Mouse (Mus musculus): ENCODE data around the gene Apod. TPM values are rescaled to one million over a fixed set of nuclear protein-coding genes. Genes with fewer than 3 reads are reported as not detected.

Gene Apod
- polyA plus RNA-seq, 1 experiment from 2014 or later = 26.2 TPM

DNA sequence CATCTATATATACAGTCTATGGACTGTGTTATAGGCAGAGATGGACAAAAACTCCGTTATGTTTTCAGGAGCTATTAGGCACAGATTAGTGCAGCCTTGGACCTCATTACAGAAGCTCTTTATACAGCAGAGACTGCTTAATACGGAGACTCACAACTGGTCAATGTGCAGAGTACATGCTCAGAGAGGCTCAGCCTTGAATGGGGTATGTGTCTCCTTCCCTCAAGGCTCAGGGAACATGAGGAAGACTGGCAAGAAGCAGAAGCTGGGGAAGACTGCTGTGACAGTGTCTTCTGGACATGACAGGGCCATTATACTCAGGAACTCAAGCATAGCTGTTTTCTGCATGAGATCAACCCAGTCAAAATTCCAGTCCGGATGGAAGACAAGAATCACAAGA, 58.9 kb downstream of the Apod start:
- no peaks in the 10 kb centered on the region for H3K9me3 ChIP-seq (ENCODE audit: control insufficient read depth, low read length)
- no peak overlapping the region for H3K4me2 ChIP-seq (ENCODE audit: low read depth, low read length)
- 84% methylated on average over 3 of the region's 3 CpGs for WGBS
- no peak overlapping the region for H3K27ac ChIP-seq (ENCODE audit: low read depth, low read length)
- no peaks in the 10 kb centered on the region for H3K27me3 ChIP-seq (ENCODE audit: control insufficient read depth, insufficient read depth, low read length)
- H3K36me3 ChIP-seq (ENCODE audit: control insufficient read depth, insufficient read depth, low read length) = peaks cover 23% of the 10 kb centered on the region; the same call in 1 of the 2 replicates
- ATAC-seq (ENCODE audit: low read depth) = no peak
- no peaks in the 10 kb centered on the region for H3K4me1 ChIP-seq (ENCODE audit: control insufficient read depth, insufficient read depth, low read length)
- no peak overlapping the region for H3K9ac ChIP-seq (replicated peaks; ENCODE audit: low read depth, low read length)
- H3K4me3 ChIP-seq (ENCODE audit: low read depth, low read length) = no peak overlapping the region

DNA sequence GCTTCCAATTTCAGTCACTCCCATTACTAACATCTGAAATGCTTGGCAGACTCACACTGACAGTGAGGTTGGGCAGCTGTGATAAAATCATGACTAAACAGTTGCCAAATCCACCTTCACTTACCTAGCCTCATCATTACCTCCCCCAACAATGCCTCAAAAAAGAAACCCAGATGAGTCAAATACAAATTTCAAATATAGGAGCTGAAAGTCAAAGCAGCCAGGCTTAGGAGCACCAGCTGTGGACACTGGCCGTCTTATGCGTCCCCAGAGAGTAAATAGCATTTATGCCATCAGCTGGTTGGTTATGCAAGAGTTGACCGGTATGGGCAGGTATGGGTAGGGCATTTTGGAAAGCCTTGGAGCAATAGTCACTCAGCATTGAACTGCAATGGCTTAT, 65.2 kb downstream of the Apod start:
- H3K9ac ChIP-seq (replicated peaks; ENCODE audit: low read depth, low read length) = no peak overlapping the region
- no peaks in the 10 kb centered on the region for H3K4me1 ChIP-seq (ENCODE audit: control insufficient read depth, insufficient read depth, low read length)
- 79% methylated on average over 3 of the region's 3 CpGs for WGBS
- H3K9me3 ChIP-seq (ENCODE audit: control insufficient read depth, low read length) = no peaks in the 10 kb centered on the region
- no peak overlapping the region for H3K4me3 ChIP-seq (ENCODE audit: low read depth, low read length)
- no peak for ATAC-seq (ENCODE audit: low read depth)
- no peaks in the 10 kb centered on the region for H3K36me3 ChIP-seq (ENCODE audit: control insufficient read depth, insufficient read depth, low read length)
- H3K4me2 ChIP-seq (ENCODE audit: low read depth, low read length) = no peak overlapping the region
- no peaks in the 10 kb centered on the region for H3K27me3 ChIP-seq (ENCODE audit: control insufficient read depth, insufficient read depth, low read length)
- no peak overlapping the region for H3K27ac ChIP-seq (ENCODE audit: low read depth, low read length)

DNA sequence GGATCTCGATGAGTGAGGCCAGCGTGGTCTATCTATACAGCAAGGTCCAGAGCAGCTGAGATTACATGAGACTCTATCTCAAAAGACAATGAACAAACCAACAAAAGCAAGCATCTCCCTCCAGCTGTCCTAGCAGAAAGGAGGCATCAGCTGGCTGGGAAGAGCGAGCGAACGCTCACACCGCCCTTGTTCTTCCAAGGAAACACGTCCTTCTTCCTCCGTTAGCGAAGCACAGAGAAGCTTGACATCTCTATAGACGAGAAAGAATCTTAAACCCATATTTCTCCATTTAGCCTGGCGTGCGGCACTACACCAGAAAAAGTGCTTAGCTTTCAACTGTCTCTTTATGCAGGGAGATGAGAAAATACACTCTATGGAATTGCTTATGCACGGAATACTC, 65.9 kb downstream of the Apod start:
- H3K4me2 ChIP-seq (ENCODE audit: low read depth, low read length) = no peak overlapping the region
- H3K9ac ChIP-seq (replicated peaks; ENCODE audit: low read depth, low read length) = no peak overlapping the region
- WGBS = 69% methylated on average over 13 of the region's 13 CpGs
- H3K27ac ChIP-seq (ENCODE audit: low read depth, low read length) = no peak overlapping the region
- ATAC-seq (ENCODE audit: low read depth) = no peak
- H3K27me3 ChIP-seq (ENCODE audit: control insufficient read depth, insufficient read depth, low read length) = no peaks in the 10 kb centered on the region
- no peak overlapping the region for H3K4me3 ChIP-seq (ENCODE audit: low read depth, low read length)
- no peaks in the 10 kb centered on the region for H3K36me3 ChIP-seq (ENCODE audit: control insufficient read depth, insufficient read depth, low read length)
- no peaks in the 10 kb centered on the region for H3K4me1 ChIP-seq (ENCODE audit: control insufficient read depth, insufficient read depth, low read length)
- H3K9me3 ChIP-seq (ENCODE audit: control insufficient read depth, low read length) = no peaks in the 10 kb centered on the region

DNA sequence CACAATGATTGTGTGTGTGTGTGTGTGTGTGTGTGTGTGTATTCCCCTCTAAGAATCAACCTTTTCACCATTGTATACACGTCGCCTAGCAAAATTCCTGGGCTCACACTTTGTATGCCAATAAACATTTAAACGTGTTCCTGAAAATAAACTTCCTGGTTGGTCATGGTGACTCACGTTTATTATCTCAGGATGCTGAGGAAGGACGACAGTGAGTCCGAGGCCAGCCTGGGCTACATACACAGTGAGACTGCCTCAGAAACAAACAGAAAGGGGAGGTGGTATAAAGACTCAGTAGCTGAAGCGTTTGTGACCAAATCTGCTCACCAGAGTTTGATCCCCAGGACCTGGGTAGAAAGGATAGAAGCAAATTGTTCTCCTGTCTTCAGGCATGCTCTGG, 67.2 kb downstream of the Apod start:
- Histone ChIP-seq H3K4me2 (ENCODE audit: low read depth, low read length) (no peak overlapping the region), H3K9me3 (ENCODE audit: control insufficient read depth, low read length) (no peaks in the 10 kb centered on the region), H3K9ac (replicated peaks; ENCODE audit: low read depth, low read length) (no peak overlapping the region), H3K4me3 (ENCODE audit: low read depth, low read length) (no peak overlapping the region), H3K4me1 (ENCODE audit: control insufficient read depth, insufficient read depth, low read length) (no peaks in the 10 kb centered on the region), H3K27ac (ENCODE audit: low read depth, low read length) (no peak overlapping the region), H3K36me3 (ENCODE audit: control insufficient read depth, insufficient read depth, low read length) (no peaks in the 10 kb centered on the region), H3K27me3 (ENCODE audit: control insufficient read depth, insufficient read depth, low read length) (no peaks in the 10 kb centered on the region)
- ATAC-seq (ENCODE audit: low read depth) = no peak
- 81% methylated on average over 7 of the region's 7 CpGs for WGBS

Small RNA genes within 50 kb of the gene (microRNA-seq; reads per million reads assigned to microRNA genes)
- gene Gm27415 = not detected

Other genes starting within 250 kb of the Apod start
- 17.3 and 21.1 TPM in 2 replicates for gene Xxylt1, start 233.4 kb downstream of the Apod start, polyA plus RNA-seq (2014; fragmentation: Nextera tagmentation; extraction: Ambion mirVana)
- gene Acap2, start 113.6 kb downstream of the Apod start, polyA plus RNA-seq (2014; fragmentation: Nextera tagmentation; extraction: Ambion mirVana) = 17.7 and 18.4 TPM in 2 replicates
- gene Ppp1r2, start 39.5 kb downstream of the Apod start, polyA plus RNA-seq (2014; fragmentation: Nextera tagmentation; extraction: Ambion mirVana) = 92.3 and 178 TPM in 2 replicates
- 91.3 and 110 TPM in 2 replicates for gene Bdh1, start 107.5 kb upstream of the Apod start, polyA plus RNA-seq (2014; fragmentation: Nextera tagmentation; extraction: Ambion mirVana)

Data from neural tube, embryonic 14.5 days (tissue).